In genomic region chr11:118043293-118043907, GRCm38 (mm10) we compare ENCODE assay signal across 8 mouse cellular contexts. TPM values are rescaled to one million over a fixed set of nuclear protein-coding genes. Genes with fewer than 3 reads are reported as not detected.
DNase-seq lines count a peak whose midpoint lies in the region; ATAC-seq and TF ChIP-seq lines count a peak whose summit lies in the region.

No protein-coding gene starts in this region.

- H3K27me3 ChIP-seq in intestine, embryonic 15.5 days (replicated peaks): no peaks in the 10 kb centered on the region

- H3K9me3 ChIP-seq in intestine, embryonic 15.5 days: no peaks in the 10 kb centered on the region

- H3K4me2 ChIP-seq in intestine, embryonic 15.5 days (replicated peaks): no peak overlapping the region

- 44% methylated on average over 14 of the region's 14 CpGs for WGBS in intestine, embryonic 15.5 days

- peaks cover 4% of the 10 kb centered on the region for H3K4me1 ChIP-seq in intestine, embryonic 15.5 days (replicated peaks)

- H3K27ac ChIP-seq in intestine, embryonic 15.5 days: no peak overlapping the region
- H3K27ac ChIP-seq in left cerebral cortex, adult 2 months: peak overlapping the region; percentile 50; the same call in 1 of the 2 replicates

- no peak overlapping the region for H3K9ac ChIP-seq in intestine, embryonic 15.5 days

- H3K36me3 ChIP-seq in intestine, embryonic 15.5 days: no peaks in the 10 kb centered on the region

- H3K4me3 ChIP-seq in intestine, embryonic 15.5 days (replicated peaks): no peak overlapping the region
- H3K4me3 ChIP-seq in left cerebral cortex, adult 2 months: no peak overlapping the region

- ATAC-seq in intestine, embryonic 15.5 days: peak; percentile 67; the same call in 1 of the 2 replicates

- DNase-seq in adrenal gland, adult (ENCODE audit: inconsistent age in 2 of 2, low spot score in 1 of 2): peak; percentile 30 to 59
- no peak for DNase-seq in adrenal gland, postnatal 4 days (ENCODE audit: low spot score in 2 of 2)
- peak; percentile 47 for DNase-seq in NIH3T3 (ENCODE audit: low read depth)
- peak; percentile 20 to 56 for DNase-seq in frontal cortex, adult 2 months (ENCODE audit: extremely low spot score in 1 of 2, low spot score in 1 of 2)
- DNase-seq in left cerebral cortex, adult 2 months (ENCODE audit: extremely low spot score in 1 of 2, low spot score in 2 of 2): peak; percentile 25 to 64
- DNase-seq in ovary, postnatal 36 days (ENCODE audit: low spot score): peak; percentile 66
- no peak for DNase-seq in thymus, adult 18-20 months

- TF ChIP-seq CTCF in left cerebral cortex, adult 2 months (IDR thresholded peaks at IDR 0.05): no peak; the same call in none of the 2 replicates

- intact Hi-C loops in left cerebral cortex, adult 2 months (cut with DNase I): no loop called here

RNA-seq across cellular contexts. Expression of gene Pgs1, which starts 57.3 kb away (rescaled TPM):
- total RNA-seq in adrenal gland, postnatal 4 days (2021): 10 to 100 TPM; 39.1 to 40.4 TPM
- polyA plus RNA-seq in frontal cortex, adult 2 months (2012; rRNA removed): 69.6 and 74.3 TPM in 2 replicates
- polyA plus RNA-seq in intestine, embryonic 15.5 days (2015; fragmentation: Nextera tagmentation; extraction: Ambion mirVana): 32.6 and 33.5 TPM in 2 replicates
- total RNA-seq in left cerebral cortex, adult 2 months (2021): 10 to 100 TPM; 83.3 to 85.5 TPM

Comparison
In these comparisons a context has a peak if more than half of its experiments do, and no peak if none do; other contexts are left out.
1. DNase-seq: peak in adrenal gland, adult (2 of 2), NIH3T3 (single experiment), frontal cortex, adult 2 months (2 of 2), left cerebral cortex, adult 2 months (2 of 2) and ovary, postnatal 36 days (single experiment); none in adrenal gland, postnatal 4 days (0 of 2) and thymus, adult 18-20 months (0 of 2).